Mouse (Mus musculus) T-helper 1 cell (primary cell): ENCODE results near the gene Trim38.

ENCODE experiments used
- in situ Hi-C: fragments of 300-600 bp; cut with MboI, MseI; formaldehyde crosslinking; loops from one replicate; pipeline ENCODE4 v1.15.1; 2025; ENCODE audit warnings: high pct_unique_total_duplicates

Gene Trim38

DNA sequence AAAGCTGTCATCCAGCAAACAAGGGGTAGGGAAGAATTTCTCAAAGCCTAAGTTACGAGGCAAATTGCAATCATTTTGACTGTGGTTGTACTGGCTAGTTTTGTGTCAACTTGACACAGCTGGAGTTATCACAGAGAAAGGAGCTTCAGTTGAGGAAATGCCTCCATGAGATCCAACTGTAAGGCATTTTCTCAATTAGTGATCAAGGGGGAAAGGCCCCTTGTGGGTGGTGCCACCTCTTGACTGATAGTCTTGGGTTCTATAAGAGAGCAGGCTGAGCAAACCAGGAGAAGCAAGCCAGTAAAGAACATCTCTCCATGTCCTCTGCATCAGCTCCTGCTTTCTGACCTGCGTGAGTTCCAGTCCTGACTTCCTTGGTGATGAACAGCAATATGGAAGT, at the start of gene Trim38:
Trim38 (plus strand) TSS at position 301 of the 400 bp plus-strand sequence.
- in situ Hi-C loops, result loop anchor here (10.0 to 25.0 kb wide), 3 partner anchors 845 to 1982 kb away; partner anchors contain the start of genes Gmnn, Hist1h1b, Hist1h2an and Hist1h2bp

GRCm38 (mm10) chr13:23724239-23724638, 45.5 kb upstream of the Trim38 start:
- in situ Hi-C loops, result no loop called here

- in situ Hi-C loops, result loop anchor here (5.0 kb wide), 1 partner anchor 33 kb away; no protein-coding TSS in a partner anchor
These were observed 44.5 kb upstream of the Trim38 start for GRCm38 (mm10) chr13:23725213-23725612.

DNA sequence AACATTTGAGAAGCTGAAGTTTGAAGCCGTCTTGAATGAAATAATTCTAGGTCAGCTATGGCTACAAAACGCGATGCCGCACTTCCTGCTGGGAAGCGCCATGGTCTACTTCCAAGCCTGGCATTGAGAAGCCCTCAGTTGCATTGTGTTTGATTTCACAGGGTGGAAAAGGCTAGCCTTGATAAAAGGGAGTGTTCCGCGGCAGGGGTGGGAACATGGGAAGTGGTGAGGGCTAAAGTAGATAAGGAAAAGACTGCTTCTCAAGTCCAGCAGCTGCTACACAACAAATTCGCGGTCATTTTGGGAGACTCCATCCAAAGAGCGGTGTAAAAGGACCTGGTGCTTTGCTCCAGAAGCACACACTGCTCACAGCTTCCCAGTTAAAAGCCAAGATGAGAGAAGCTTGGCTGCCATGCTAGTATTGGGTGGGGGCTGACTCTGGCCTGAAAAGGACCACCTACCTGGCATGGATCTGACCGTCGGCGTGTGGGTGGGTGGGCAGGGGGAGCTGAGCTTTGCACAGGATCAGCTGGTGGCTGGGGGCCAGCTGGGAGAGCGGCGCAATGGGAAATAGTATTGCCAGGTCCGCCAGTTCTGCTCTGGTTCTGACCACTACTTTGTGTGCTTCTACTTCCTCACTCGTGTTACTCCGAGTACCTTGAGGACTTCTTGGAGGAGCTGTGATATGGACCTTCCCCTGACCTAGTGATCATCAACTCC, 41.1 kb upstream of the Trim38 start:
- in situ Hi-C loops, result loop anchor here (5.0 kb wide), 1 partner anchor 36 kb away; no protein-coding TSS in a partner anchor

DNA sequence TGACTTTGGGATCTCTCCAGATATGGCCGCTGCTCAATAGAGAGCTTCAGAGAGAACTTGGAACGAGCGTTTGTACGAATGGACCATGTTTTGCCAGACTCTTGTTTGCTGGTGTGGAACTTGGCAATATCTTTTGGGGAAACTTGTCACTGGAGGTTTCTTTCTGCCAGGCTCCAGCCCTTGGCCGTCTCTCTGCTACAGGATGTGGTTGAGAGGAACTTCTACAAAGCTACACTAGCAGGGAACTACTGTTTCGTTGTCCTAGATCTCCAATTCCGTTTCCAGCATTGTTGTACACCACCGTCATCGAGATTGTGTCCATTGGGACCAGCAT, 40.6 kb upstream of the Trim38 start:
- in situ Hi-C loops, result loop anchor here (5.0 kb wide), 1 partner anchor 37 kb away; no protein-coding TSS in a partner anchor

DNA sequence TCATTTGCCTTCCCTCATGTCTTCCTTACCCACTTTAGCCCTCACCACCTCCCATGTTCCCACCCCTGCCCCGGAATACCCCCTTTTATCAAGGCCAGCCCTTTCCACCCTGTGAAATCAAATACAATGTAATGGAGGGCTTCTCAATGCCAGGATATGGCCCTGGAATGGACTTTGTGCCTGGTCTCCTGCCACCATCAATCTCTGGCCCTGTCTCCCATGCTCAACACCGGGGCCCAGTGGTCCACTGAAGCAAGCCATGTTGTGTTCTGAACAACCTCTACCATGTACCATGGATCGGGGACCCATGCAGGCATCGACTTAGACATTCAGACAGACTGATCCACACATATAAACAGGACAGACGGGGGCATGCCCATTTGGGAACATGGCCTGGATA, 40.0 kb upstream of the Trim38 start:
- in situ Hi-C loops, result loop anchor here (5.0 to 10.0 kb wide), 2 partner anchors 37 to 95 kb away; no protein-coding TSS in a partner anchor

GRCm38 (mm10) chr13:23730479-23730878, 39.2 kb upstream of the Trim38 start:
- in situ Hi-C loops, result loop anchor here (10.0 kb wide), 1 partner anchor 96 kb away; no protein-coding TSS in a partner anchor

DNA sequence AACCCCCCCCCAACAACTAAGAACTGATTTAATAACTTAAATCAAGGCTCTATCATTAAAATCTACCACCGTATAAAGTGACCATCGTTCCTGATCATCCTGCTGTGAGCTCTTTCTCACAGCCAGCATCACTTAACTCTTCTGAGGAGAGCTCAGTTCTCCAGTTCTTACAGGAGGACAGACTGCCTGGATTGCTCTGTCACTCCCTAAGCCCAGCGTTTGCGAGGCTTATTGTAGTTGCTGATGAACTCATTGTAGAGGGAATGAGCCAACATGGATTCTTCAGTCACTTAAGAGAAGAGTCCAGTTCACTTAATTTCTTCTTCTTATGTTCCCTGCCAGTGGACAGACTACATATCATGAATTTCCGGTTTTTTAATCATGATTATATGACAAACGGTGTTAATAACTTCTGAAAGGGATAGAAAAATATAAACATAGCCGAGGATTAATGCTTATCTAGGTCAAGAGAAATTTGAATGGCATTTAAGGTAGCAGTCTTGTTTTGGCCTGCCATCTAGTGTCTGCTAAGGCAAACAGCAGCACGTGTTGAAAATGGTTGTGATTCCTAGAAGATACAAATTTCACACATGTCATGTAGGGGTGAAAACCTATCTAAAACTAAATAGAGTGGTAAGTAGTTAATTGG, 37.4 kb upstream of the Trim38 start:
- in situ Hi-C loops, result loop anchor here (10.0 kb wide), 1 partner anchor 97 kb away; no protein-coding TSS in a partner anchor

GRCm38 (mm10) chr13:23737091-23737490, 32.6 kb upstream of the Trim38 start:
- in situ Hi-C loops, result loop anchor here (10.0 kb wide), 1 partner anchor 102 kb away; no protein-coding TSS in a partner anchor

GRCm38 (mm10) chr13:23738041-23738440, 31.7 kb upstream of the Trim38 start:
- in situ Hi-C loops, result loop anchor here (10.0 kb wide), 1 partner anchor 103 kb away; no protein-coding TSS in a partner anchor

GRCm38 (mm10) chr13:23738677-23739068, 31.0 kb upstream of the Trim38 start, which contains the start of gene Hist1h1c:
Hist1h1c (plus strand) TSS chr13:23738808.
- in situ Hi-C loops, result loop anchor here (10.0 kb wide), 1 partner anchor 104 kb away; no protein-coding TSS in a partner anchor

DNA sequence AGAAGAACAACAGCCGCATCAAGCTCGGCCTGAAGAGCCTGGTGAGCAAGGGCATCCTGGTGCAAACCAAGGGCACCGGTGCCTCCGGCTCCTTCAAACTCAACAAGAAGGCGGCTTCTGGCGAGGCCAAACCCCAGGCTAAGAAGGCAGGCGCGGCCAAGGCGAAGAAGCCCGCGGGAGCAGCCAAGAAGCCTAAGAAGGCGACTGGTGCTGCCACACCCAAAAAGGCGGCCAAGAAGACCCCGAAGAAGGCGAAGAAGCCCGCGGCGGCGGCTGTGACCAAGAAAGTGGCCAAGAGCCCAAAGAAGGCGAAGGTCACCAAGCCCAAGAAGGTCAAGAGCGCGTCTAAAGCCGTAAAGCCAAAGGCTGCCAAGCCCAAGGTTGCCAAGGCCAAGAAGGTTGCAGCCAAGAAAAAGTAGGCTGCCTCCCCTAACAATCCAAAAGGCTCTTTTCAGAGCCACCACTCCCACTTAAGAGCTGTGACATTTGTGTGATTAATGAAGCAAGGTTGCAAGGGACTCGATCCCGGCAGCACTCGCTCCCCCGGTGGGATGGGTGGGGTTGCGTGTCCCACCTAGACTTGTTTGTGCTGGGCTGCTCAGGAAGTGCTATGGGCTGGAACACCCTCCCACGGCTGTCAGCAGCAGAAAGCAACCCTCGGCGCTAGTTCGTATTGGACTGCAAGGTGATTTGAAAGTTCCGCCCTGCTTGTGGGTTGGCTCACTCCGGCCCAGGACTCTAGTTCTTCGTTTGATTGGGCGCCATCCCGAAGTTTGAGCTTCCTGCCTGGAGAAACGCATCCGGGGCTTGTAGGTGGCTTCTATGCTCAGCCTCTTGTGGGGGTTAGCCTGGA, 30.4 kb upstream of the Trim38 start:
- in situ Hi-C loops, result loop anchor here (10.0 kb wide), 1 partner anchor 104 kb away; no protein-coding TSS in a partner anchor

DNA sequence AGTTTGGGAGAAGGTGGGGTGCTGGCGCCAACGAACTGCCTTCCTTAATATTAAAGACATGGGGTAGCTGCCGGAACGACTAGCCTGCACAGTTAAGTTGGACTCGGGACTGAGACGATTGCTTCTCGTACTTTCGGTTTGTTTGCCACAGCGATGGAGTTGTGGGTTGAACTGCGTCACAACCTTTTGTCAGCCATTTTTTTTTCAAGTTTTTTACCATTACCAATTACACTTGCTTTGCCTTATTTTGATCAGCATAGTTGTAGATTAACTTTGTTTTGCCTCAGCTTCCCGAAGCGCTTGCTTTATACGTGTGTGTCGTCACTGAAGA, 29.8 kb upstream of the Trim38 start:
- in situ Hi-C loops, result loop anchor here (10.0 kb wide), 2 partner anchors 105 to 1695 kb away; partner anchors contain the start of genes Hist1h2ag, Hist1h2bj and Hist1h4i

DNA sequence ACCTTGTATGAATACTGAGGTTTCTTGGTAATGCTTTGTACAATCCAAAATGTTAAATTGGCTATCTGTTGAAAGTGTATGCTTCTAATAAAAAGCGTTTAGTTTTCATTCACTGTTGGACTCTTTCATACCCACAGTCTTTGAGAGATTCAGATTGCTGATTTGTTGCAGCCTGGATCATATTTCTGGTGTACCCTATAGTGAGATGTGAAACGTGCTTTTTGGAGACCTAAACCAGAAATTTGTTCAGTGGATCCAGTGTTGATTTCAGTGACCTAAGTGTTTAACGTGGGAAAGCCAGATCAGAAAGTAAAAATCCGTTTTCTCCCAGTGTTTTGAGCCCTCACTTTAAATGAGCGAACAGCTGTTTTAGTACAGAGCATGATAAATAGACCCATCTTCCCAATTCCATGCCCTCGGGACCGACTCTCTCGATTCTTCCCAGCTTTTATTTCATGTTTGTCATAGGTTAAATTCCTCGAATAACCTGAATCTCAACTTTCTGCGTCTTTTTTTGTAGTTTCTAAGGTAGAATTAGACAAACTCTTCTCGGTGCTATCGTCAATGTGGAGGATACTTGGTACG, 29.4 kb upstream of the Trim38 start:
- in situ Hi-C loops, result loop anchor here (10.0 kb wide), 1 partner anchor 1696 kb away; the partner anchor contains the start of genes Hist1h2ag, Hist1h2bj and Hist1h4i

DNA sequence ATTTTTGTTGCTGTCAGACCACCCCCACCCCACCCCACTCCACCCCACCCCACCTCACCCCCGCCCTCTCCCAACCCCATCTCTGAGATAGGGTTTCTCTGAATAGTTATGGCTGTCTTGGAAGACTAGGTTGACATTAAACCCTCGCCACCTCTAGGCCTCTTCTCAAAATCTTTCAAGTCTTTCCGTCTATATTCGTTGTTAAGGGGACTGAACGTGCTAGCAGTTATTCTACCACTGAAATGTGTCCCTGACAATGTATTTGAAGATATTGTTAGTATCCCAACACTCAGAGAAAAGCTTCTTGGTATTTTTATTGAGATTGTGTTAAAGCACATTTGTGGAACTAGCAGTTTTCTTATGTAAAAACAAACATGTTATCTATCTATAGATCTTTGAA, 28.8 kb upstream of the Trim38 start:
- in situ Hi-C loops, result loop anchor here (10.0 kb wide), 1 partner anchor 1696 kb away; the partner anchor contains the start of genes Hist1h2ag, Hist1h2bj and Hist1h4i

DNA sequence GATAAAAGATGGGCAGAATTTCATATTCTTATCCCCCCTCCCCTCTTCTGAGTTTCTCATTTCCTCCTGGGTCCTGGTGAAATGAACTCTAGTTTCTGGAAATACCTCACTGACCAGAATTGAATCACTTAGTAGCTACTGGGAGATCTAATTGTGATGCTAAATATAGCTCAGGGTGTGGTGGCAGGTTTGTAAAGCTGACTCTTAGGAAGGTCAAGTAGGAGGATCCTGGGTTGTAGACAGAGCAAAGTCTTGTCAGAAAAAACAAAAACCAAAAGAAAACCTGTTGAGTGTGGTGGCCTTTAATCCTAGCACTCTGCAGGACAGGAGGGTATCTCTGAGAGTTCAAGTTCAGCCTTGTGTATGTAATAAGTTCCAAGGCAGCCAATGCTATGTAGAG, 27.7 kb upstream of the Trim38 start:
- in situ Hi-C loops, result loop anchor here (10.0 kb wide), 1 partner anchor 1697 kb away; the partner anchor contains the start of genes Hist1h2ag, Hist1h2bj and Hist1h4i

DNA sequence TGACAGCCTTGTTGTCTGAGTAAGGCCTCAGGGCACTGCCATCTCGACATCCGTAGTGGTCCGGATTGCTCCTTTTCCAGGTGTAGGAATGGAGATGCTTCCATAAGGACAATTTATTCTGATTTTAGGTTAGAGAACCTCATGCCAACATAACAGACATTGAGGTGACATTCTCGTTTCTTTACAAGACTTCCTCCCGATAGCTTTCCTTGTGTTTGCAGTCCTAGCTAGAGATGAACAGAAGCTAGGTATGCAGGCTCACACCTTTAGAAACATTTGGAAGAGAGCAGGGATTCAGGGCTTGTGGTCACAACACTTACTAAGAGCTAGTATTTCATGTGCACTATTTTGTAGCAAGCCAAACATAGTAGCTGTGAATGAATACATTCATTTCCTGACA, 26.5 kb upstream of the Trim38 start:
- in situ Hi-C loops, result loop anchor here (10.0 kb wide), 1 partner anchor 1698 kb away; the partner anchor contains the start of genes Hist1h2ag, Hist1h2bj and Hist1h4i

GRCm38 (mm10) chr13:23743963-23744362, 25.8 kb upstream of the Trim38 start:
- in situ Hi-C loops, result loop anchor here (10.0 kb wide), 1 partner anchor 1699 kb away; the partner anchor contains the start of genes Hist1h2ag, Hist1h2bj and Hist1h4i

- in situ Hi-C loops, result loop anchor here (10.0 kb wide), 1 partner anchor 1700 kb away; the partner anchor contains the start of genes Hist1h2ag, Hist1h2bj and Hist1h4i
These were observed 25.0 kb upstream of the Trim38 start for GRCm38 (mm10) chr13:23744421-23745380.
